Mouse (Mus musculus): ENCODE results near the gene Gmpr2. TPM values are rescaled to one million over a fixed set of nuclear protein-coding genes. Genes with fewer than 3 reads are reported as not detected.

Gene Gmpr2
- polyA plus RNA-seq (2016; fragmentation: Nextera tagmentation; extraction: Ambion mirVana) = 63.5 and 65.0 TPM in 2 replicates

DNA sequence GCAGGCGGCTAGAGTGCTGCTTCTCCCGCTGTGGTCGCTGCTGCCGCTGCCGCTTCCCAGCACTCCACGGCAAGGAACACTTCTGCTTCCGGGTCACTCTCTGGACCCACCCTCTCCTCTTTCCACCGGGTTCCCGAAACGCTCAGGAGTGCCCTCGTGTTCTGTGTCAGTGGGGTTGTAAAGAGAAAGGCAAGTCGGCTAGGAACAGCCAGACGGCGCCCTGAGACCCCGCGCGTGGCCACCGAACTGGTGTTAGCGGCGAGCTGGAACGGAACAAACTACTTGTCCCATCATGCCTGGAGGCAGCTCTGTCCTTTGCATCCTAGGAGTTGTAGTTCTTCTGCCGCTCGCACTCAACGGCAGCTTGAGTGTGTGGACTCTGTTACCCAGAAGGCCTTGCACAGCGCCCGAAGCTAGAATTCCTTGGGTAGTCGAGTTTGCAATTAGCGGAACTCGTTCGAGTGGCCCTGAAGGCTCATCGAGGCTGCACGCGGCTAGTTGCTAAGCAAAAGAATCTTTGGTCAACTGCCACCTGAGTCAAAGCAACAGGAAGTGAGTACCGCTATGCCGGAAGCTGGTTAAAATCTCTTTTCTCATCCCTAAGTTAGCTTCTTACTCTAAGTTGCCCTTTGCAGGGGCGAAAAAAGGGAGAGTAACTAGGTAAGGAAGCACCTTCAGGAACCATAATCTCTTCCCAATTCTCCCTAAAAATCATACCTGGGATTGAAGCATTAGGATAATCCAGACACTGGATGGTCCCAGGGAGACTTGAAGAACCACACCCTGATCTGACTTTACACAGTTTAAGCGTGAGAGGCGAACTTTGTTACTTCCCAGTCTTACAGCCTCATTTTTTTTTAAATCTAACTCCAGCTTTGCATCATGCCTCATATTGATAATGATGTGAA, at the start of gene Gmpr2, which contains the start of gene Nedd8:
TSS of gene Gmpr2 (plus strand) at position 109 of the 908 bp plus-strand sequence.
TSS of gene Nedd8 (minus strand) at position 292 of the 908 bp plus-strand sequence.
- DNase-seq (ENCODE audit: low spot score) = peak; percentile 92
- Histone ChIP-seq H3K4me3 (peak within 1 kb of the TSS; percentile 82), H3K4me1 (peaks cover 28% of the 10 kb centered on the region), H3K27me3 (ENCODE audit: low read depth, poor library complexity, severe bottlenecking) (no peaks in the 10 kb centered on the region), H3K9me3 (replicated peaks) (no peaks in the 10 kb centered on the region), H3K27ac (replicated peaks) (peak within 1 kb of the TSS; percentile 96), H3K36me3 (peaks cover 39% of the 10 kb centered on the region)
- under 1% methylated on average over 38 of the region's 38 CpGs for WGBS

DNA sequence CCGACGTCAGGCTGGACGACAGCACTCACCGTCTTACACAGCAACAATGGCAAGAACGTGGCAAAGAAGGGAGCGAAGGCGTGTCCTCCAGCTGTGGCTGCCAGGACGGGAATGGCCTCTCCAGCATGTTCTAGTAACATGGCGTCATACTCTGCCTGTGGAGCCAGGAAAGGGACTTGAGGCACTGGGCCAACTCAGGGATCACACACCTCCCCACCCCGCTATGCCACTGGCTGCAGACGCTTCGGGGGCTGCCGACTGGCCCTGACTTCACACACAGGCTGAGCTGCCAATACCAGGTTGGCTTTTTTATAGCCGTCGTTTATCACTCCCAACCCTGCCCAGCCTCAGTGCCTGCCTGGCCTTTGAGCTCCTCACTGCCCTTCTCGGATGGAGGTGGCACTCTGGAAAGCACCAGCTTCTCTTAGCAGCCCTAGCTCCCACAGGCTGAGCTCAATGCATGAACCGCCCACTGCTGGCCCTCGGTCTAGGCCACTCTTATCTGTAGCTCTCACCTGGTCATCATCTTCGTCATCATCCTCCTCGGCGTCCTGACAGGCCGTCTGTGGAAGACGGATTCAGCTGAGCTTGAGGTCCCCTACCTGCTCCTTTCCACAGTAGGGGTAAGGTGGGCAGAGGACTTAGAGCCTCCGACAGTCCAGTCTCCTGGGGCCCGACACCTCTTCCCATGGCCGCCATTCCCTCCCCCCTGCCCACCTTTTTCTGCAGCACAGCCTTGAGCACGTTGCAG, 43.5 kb upstream of the Gmpr2 start:
- Histone ChIP-seq H3K27me3 (ENCODE audit: low read depth, poor library complexity, severe bottlenecking) (no peaks in the 10 kb centered on the region), H3K27ac (replicated peaks) (no peak overlapping the region), H3K36me3 (peaks cover 97% of the 10 kb centered on the region), H3K9me3 (replicated peaks) (no peaks in the 10 kb centered on the region), H3K4me1 (no peaks in the 10 kb centered on the region), H3K4me3 (no peak overlapping the region)
- WGBS = 95% methylated on average over 27 of the region's 27 CpGs
- no peak for DNase-seq (ENCODE audit: low spot score)

GRCm38 (mm10) chr14:55629312-55629711, 42.4 kb upstream of the Gmpr2 start:
- Histone ChIP-seq H3K27ac (replicated peaks) (no peak overlapping the region), H3K9me3 (replicated peaks) (no peaks in the 10 kb centered on the region), H3K36me3 (peaks cover 100% of the 10 kb centered on the region), H3K4me3 (no peak overlapping the region), H3K4me1 (peaks cover 5% of the 10 kb centered on the region), H3K27me3 (ENCODE audit: low read depth, poor library complexity, severe bottlenecking) (no peaks in the 10 kb centered on the region)
- 67% methylated on average over 5 of the region's 5 CpGs for WGBS
- DNase-seq (ENCODE audit: low spot score) = no peak

- H3K36me3 ChIP-seq = peaks cover 83% of the 10 kb centered on the region
- peaks cover 21% of the 10 kb centered on the region for H3K4me1 ChIP-seq
- peak overlapping the region; percentile 80 for H3K4me3 ChIP-seq
- no peaks in the 10 kb centered on the region for H3K9me3 ChIP-seq (replicated peaks)
- peak overlapping the region; percentile 86 for H3K27ac ChIP-seq (replicated peaks)
- 6% methylated on average over 23 of the region's 23 CpGs for WGBS
- H3K27me3 ChIP-seq (ENCODE audit: low read depth, poor library complexity, severe bottlenecking) = no peaks in the 10 kb centered on the region
- no peak for DNase-seq (ENCODE audit: low spot score)
Observed at GRCm38 (mm10) chr14:55634874-55635522, 36.7 kb upstream of the Gmpr2 start.

- WGBS = 4% methylated on average over 33 of the region's 33 CpGs
- Histone ChIP-seq H3K4me3 (peak within 1 kb of the TSS; percentile 80), H3K27me3 (ENCODE audit: low read depth, poor library complexity, severe bottlenecking) (no peaks in the 10 kb centered on the region), H3K27ac (replicated peaks) (peak within 1 kb of the TSS; percentile 86), H3K4me1 (peaks cover 21% of the 10 kb centered on the region), H3K36me3 (peaks cover 83% of the 10 kb centered on the region), H3K9me3 (replicated peaks) (no peaks in the 10 kb centered on the region)
- peak; percentile 92 for DNase-seq (ENCODE audit: low spot score)
Observed at GRCm38 (mm10) chr14:55635523-55636007, 36.2 kb upstream of the Gmpr2 start, which contains the start of gene Ipo4. Gene Ipo4 (minus strand): TSS chr14:55635957.

- H3K27me3 ChIP-seq (ENCODE audit: low read depth, poor library complexity, severe bottlenecking) = no peaks in the 10 kb centered on the region
- peaks cover 73% of the 10 kb centered on the region for H3K36me3 ChIP-seq
- no peak within 1 kb of the TSS for H3K4me3 ChIP-seq
- no peaks in the 10 kb centered on the region for H3K9me3 ChIP-seq (replicated peaks)
- WGBS = 96% methylated on average over 9 of the region's 9 CpGs
- no peak for DNase-seq (ENCODE audit: low spot score)
- H3K4me1 ChIP-seq = peaks cover 32% of the 10 kb centered on the region
- no peak within 1 kb of the TSS for H3K27ac ChIP-seq (replicated peaks)
Observed at GRCm38 (mm10) chr14:55637795-55638194, 33.9 kb upstream of the Gmpr2 start, which contains the start of gene Gm49378. Gene Gm49378 (minus strand): TSS chr14:55637895.

DNA sequence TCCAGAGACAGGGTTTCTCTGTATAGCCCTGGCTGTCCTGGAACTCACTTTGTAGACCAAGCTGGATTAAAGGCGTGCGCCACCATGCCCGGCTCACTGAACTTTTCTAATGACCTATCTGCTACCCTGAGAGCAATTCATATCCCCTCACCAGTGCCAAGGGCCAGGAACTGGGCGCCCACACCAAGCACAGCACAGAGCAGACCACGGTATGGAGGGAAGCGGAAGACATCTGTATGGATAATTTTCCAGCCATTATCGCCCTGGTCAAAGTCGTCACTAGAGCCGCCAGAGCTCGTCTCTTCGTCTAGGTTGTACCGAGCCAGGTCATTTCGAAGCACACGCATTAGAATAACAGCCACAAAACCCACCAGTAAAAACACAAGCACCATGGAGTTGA, 30.9 kb upstream of the Gmpr2 start:
- DNase-seq (ENCODE audit: low spot score) = no peak
- WGBS = 97% methylated on average over 14 of the region's 14 CpGs
- Histone ChIP-seq H3K27me3 (ENCODE audit: low read depth, poor library complexity, severe bottlenecking) (no peaks in the 10 kb centered on the region), H3K4me1 (peaks cover 30% of the 10 kb centered on the region), H3K4me3 (no peak overlapping the region), H3K9me3 (replicated peaks) (no peaks in the 10 kb centered on the region), H3K27ac (replicated peaks) (no peak overlapping the region), H3K36me3 (peaks cover 57% of the 10 kb centered on the region)

GRCm38 (mm10) chr14:55641291-55641690, 30.4 kb upstream of the Gmpr2 start:
- no peak for DNase-seq (ENCODE audit: low spot score)
- no peak overlapping the region for H3K4me3 ChIP-seq
- H3K9me3 ChIP-seq (replicated peaks) = no peaks in the 10 kb centered on the region
- H3K4me1 ChIP-seq = peaks cover 28% of the 10 kb centered on the region
- no peak overlapping the region for H3K27ac ChIP-seq (replicated peaks)
- WGBS = 97% methylated on average over 13 of the region's 13 CpGs
- peaks cover 61% of the 10 kb centered on the region for H3K36me3 ChIP-seq
- no peaks in the 10 kb centered on the region for H3K27me3 ChIP-seq (ENCODE audit: low read depth, poor library complexity, severe bottlenecking)

GRCm38 (mm10) chr14:55642679-55643059, 29.1 kb upstream of the Gmpr2 start:
- Histone ChIP-seq H3K4me3 (peak overlapping the region; percentile 98), H3K36me3 (peaks cover 60% of the 10 kb centered on the region), H3K4me1 (peaks cover 28% of the 10 kb centered on the region), H3K27me3 (ENCODE audit: low read depth, poor library complexity, severe bottlenecking) (no peaks in the 10 kb centered on the region), H3K27ac (replicated peaks) (peak overlapping the region; percentile 96), H3K9me3 (replicated peaks) (no peaks in the 10 kb centered on the region)
- no peak for DNase-seq (ENCODE audit: low spot score)
- 23% methylated on average over 8 of the region's 8 CpGs for WGBS

GRCm38 (mm10) chr14:55643060-55643907, 28.5 kb upstream of the Gmpr2 start, which contains the start of gene Tm9sf1:
Gene Tm9sf1 (minus strand): TSS chr14:55643806.
- under 1% methylated on average over 89 of the region's 89 CpGs for WGBS
- DNase-seq (ENCODE audit: low spot score) = peak; percentile 89
- Histone ChIP-seq H3K27me3 (ENCODE audit: low read depth, poor library complexity, severe bottlenecking) (no peaks in the 10 kb centered on the region), H3K4me3 (peak within 1 kb of the TSS; percentile 98), H3K36me3 (peaks cover 54% of the 10 kb centered on the region), H3K4me1 (peaks cover 28% of the 10 kb centered on the region), H3K27ac (replicated peaks) (peak within 1 kb of the TSS; percentile 96), H3K9me3 (replicated peaks) (no peaks in the 10 kb centered on the region)

DNA sequence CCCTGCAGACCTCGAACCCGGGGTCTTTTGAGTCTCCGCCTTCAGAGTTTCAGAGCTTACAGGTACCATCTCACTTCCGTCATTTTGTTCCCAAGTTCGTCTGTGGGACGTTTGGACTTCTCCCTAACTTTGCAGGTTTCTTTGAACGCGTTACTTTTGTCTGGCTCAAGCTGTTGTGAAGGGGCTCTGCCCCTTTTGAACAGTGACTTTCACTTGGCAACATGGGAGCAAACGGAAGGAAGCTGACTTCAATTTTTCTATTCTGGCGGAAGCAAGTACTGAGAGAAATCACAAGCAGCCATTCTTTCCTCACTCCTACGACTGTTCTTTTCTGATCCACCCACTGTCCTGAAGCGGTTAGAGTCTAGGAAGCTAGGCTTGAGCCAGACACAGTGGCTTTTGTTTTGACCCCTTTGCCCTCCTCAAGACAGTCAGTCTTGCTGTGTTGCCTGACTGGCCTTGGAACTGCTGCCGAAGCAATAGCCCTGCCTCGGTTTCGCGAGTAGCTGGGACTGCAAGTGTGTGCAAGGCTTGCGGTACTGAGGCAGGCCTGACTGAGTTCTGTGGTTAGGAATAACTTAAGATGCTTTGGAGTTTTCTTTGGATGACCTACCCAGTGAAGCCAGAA, 27.4 kb upstream of the Gmpr2 start:
- 42% methylated on average over 17 of the region's 17 CpGs for WGBS
- Histone ChIP-seq H3K9me3 (replicated peaks) (no peaks in the 10 kb centered on the region), H3K4me1 (peaks cover 28% of the 10 kb centered on the region), H3K36me3 (peaks cover 43% of the 10 kb centered on the region), H3K27me3 (ENCODE audit: low read depth, poor library complexity, severe bottlenecking) (no peaks in the 10 kb centered on the region), H3K4me3 (peak overlapping the region; percentile 98), H3K27ac (replicated peaks) (peak overlapping the region; percentile 96; the same call in 1 of the 2 replicates)
- no peak for DNase-seq (ENCODE audit: low spot score)
